Mouse (Mus musculus): ENCODE measurements around the gene Hmces. TPM values are rescaled to one million over a fixed set of nuclear protein-coding genes. Genes with fewer than 3 reads are reported as not detected.

The Hmces gene
- polyA plus RNA-seq, 1 experiment: 16.3 TPM

DNA sequence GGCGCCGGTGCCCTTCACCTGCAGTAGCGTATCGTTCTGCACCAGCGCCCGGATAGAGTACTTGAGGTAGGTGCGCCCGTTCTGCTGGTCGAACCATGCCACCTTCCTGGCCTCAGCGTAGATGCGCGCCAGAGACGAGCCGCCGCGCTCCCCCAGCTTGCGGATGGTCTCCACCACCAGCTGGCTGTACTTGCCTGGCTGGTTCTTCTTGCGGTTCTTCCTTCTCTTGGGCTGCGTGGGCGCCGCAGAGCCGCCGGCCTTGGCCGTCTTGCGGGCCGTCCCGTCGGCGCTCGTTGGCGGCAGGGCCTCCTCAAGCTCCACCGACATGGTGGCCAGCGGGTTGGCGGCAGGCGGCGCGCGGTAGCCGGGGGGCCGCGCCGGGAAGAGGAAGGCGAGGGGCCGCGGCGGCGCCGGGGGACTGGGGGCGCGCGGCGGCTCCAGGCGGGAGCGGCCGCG lies 67.3 kb downstream of the Hmces start:
- Histone ChIP-seq H3K4me1 (ENCODE audit: control insufficient read depth, insufficient read depth, insufficient read length) (peaks cover 12% of the 10 kb centered on the region), H3K27ac (ENCODE audit: insufficient read depth, low read length) (no peak overlapping the region), H3K4me3 (ENCODE audit: extremely low read depth, insufficient read depth, insufficient read length) (peak overlapping the region; percentile 48; the same call in 1 of the 2 replicates), H3K27me3 (ENCODE audit: control insufficient read depth, insufficient read depth, low read length) (peaks cover 21% of the 10 kb centered on the region), H3K36me3 (ENCODE audit: control insufficient read depth, insufficient read depth, low read length) (no peaks in the 10 kb centered on the region)
- TF ChIP-seq CTCF (IDR thresholded peaks at IDR 0.05; ENCODE audit: extremely low read depth, insufficient read depth, insufficient read length, insufficient replicate concordance) (no peak), POLR2A (IDR thresholded peaks at IDR 0.05; ENCODE audit: low read depth, low read length) (no peak)
- DNase-seq (ENCODE audit: low read depth in 1 of 2, low spot score in 2 of 2): no peak
- under 1% methylated on average over 51 of the region's 56 CpGs for WGBS

- Histone ChIP-seq H3K36me3 (ENCODE audit: control insufficient read depth, insufficient read depth, low read length) (no peaks in the 10 kb centered on the region), H3K4me3 (ENCODE audit: extremely low read depth, insufficient read depth, insufficient read length) (peak within 1 kb of the TSS; percentile 48; the same call in 1 of the 2 replicates), H3K27ac (ENCODE audit: insufficient read depth, low read length) (no peak within 1 kb of the TSS), H3K4me1 (ENCODE audit: control insufficient read depth, insufficient read depth, insufficient read length) (peaks cover 12% of the 10 kb centered on the region), H3K27me3 (ENCODE audit: control insufficient read depth, insufficient read depth, low read length) (peaks cover 21% of the 10 kb centered on the region)
- WGBS: 1% methylated on average over 37 of the region's 55 CpGs
- DNase-seq (ENCODE audit: low read depth in 1 of 2, low spot score in 2 of 2): peak in 1 of 2 experiments; percentile 4
- TF ChIP-seq POLR2A (IDR thresholded peaks at IDR 0.05; ENCODE audit: low read depth, low read length) (no peak), CTCF (IDR thresholded peaks at IDR 0.05; ENCODE audit: extremely low read depth, insufficient read depth, insufficient read length, insufficient replicate concordance) (no peak)
These were observed 68.0 kb downstream of the Hmces start, which contains the start of gene H1fx for GRCm38 (mm10) chr6:87981547-87982256. H1fx (minus strand) TSS chr6:87981637.

GRCm38 (mm10) chr6:87982506-87982905 lies 68.8 kb downstream of the Hmces start:
- peaks cover 12% of the 10 kb centered on the region for H3K4me1 ChIP-seq (ENCODE audit: control insufficient read depth, insufficient read depth, insufficient read length)
- H3K4me3 ChIP-seq (ENCODE audit: extremely low read depth, insufficient read depth, insufficient read length): no peak overlapping the region
- peaks cover 21% of the 10 kb centered on the region for H3K27me3 ChIP-seq (ENCODE audit: control insufficient read depth, insufficient read depth, low read length)
- TF ChIP-seq CTCF (IDR thresholded peaks at IDR 0.05; ENCODE audit: extremely low read depth, insufficient read depth, insufficient read length, insufficient replicate concordance) (no peak), POLR2A (IDR thresholded peaks at IDR 0.05; ENCODE audit: low read depth, low read length) (no peak)
- no peak for DNase-seq (ENCODE audit: low read depth in 1 of 2, low spot score in 2 of 2)
- 60% methylated on average over 9 of the region's 9 CpGs for WGBS
- no peaks in the 10 kb centered on the region for H3K36me3 ChIP-seq (ENCODE audit: control insufficient read depth, insufficient read depth, low read length)
- no peak overlapping the region for H3K27ac ChIP-seq (ENCODE audit: insufficient read depth, low read length)

Other genes with a start within 250 kb of the Hmces start
- gene Aplf, start 241.7 kb upstream of the Hmces start, polyA plus RNA-seq (2012; rRNA removed): 2.4 and 2.8 TPM in 2 replicates
- gene Efcc1, start 183.1 kb upstream of the Hmces start, polyA plus RNA-seq (2012; rRNA removed): 2.0 and 3.1 TPM in 2 replicates
- gene Gp9, start 135.9 kb upstream of the Hmces start, polyA plus RNA-seq (2012; rRNA removed): 70.5 and 104 TPM in 2 replicates
- gene Rab43, start 101.8 kb upstream of the Hmces start, polyA plus RNA-seq (2012; rRNA removed): 102 and 110 TPM in 2 replicates
- 0.73 and 1.3 TPM in 2 replicates for gene Gm45140, start 78.1 kb upstream of the Hmces start, polyA plus RNA-seq (2012; rRNA removed)
- 17.8 and 31.4 TPM in 2 replicates for gene Isy1, start 75.1 kb upstream of the Hmces start, polyA plus RNA-seq (2012; rRNA removed)
- 123 and 129 TPM in 2 replicates for gene Cnbp, start 62.8 kb upstream of the Hmces start, polyA plus RNA-seq (2012; rRNA removed)
- 35.5 and 37.3 TPM in 2 replicates for gene Copg1, start 26.1 kb upstream of the Hmces start, polyA plus RNA-seq (2012; rRNA removed)
- gene H1fx, start 67.7 kb downstream of the Hmces start, polyA plus RNA-seq (2012; rRNA removed): 1.5 and 2.6 TPM in 2 replicates
- 76.4 TPM in 2 replicates for gene Rab7, start 131.3 kb downstream of the Hmces start, polyA plus RNA-seq (2012; rRNA removed)
- gene Rpn1, start 170.5 kb downstream of the Hmces start, polyA plus RNA-seq (2012; rRNA removed): 85.9 and 94.1 TPM in 2 replicates